Mouse (Mus musculus): ENCODE results near the gene Col4a4.

Col4a4 gene

GRCm38 (mm10) chr1:82475821-82476220 lies 110.8 kb downstream of the Col4a4 start:
- WGBS: 59% methylated on average over 4 of the region's 4 CpGs

GRCm38 (mm10) chr1:82475254-82475653 lies 111.4 kb downstream of the Col4a4 start:
- 86% methylated on average over 5 of the region's 5 CpGs for WGBS

- WGBS: 67% methylated on average over 4 of the region's 4 CpGs
Measured at GRCm38 (mm10) chr1:82474461-82474961, 112.1 kb downstream of the Col4a4 start.

GRCm38 (mm10) chr1:82470516-82471225 lies 116.0 kb downstream of the Col4a4 start:
- 94% methylated on average over 10 of the region's 10 CpGs for WGBS

- 73% methylated on average over 6 of the region's 6 CpGs for WGBS
Measured at GRCm38 (mm10) chr1:82468872-82469271, 117.8 kb downstream of the Col4a4 start.

- 74% methylated on average over 6 of the region's 6 CpGs for WGBS
Measured at GRCm38 (mm10) chr1:82465321-82465853, 121.3 kb downstream of the Col4a4 start.

GRCm38 (mm10) chr1:82461041-82461440 lies 125.6 kb downstream of the Col4a4 start:
- WGBS: 71% methylated on average over 4 of the region's 4 CpGs

GRCm38 (mm10) chr1:82459926-82460325 lies 126.7 kb downstream of the Col4a4 start:
- 91% methylated on average over 2 of the region's 2 CpGs for WGBS

- 78% methylated on average over 4 of the region's 4 CpGs for WGBS
Measured at GRCm38 (mm10) chr1:82459350-82459749, 127.3 kb downstream of the Col4a4 start.

GRCm38 (mm10) chr1:82454031-82454430 lies 132.6 kb downstream of the Col4a4 start:
- 90% methylated on average over 3 of the region's 3 CpGs for WGBS

GRCm38 (mm10) chr1:82451927-82452651 lies 134.6 kb downstream of the Col4a4 start:
- WGBS: 37% methylated on average over 6 of the region's 6 CpGs

- 88% methylated on average over 4 of the region's 4 CpGs for WGBS
Measured at GRCm38 (mm10) chr1:82449851-82450250, 136.8 kb downstream of the Col4a4 start.

- WGBS: 87% methylated on average over 7 of the region's 7 CpGs
Measured at GRCm38 (mm10) chr1:82446049-82446448, 140.6 kb downstream of the Col4a4 start.

- WGBS: 74% methylated on average over 4 of the region's 4 CpGs
Measured at GRCm38 (mm10) chr1:82443517-82443916, 143.1 kb downstream of the Col4a4 start.

- 82% methylated on average over 1 of the region's 1 CpGs for WGBS
Measured at GRCm38 (mm10) chr1:82440123-82440522, 146.5 kb downstream of the Col4a4 start.

GRCm38 (mm10) chr1:82437273-82437672 lies 149.4 kb downstream of the Col4a4 start:
- 63% methylated on average over 3 of the region's 3 CpGs for WGBS

GRCm38 (mm10) chr1:82433649-82434005 lies 153.0 kb downstream of the Col4a4 start:
- 66% methylated on average over 5 of the region's 5 CpGs for WGBS

- 54% methylated on average over 15 of the region's 15 CpGs for WGBS
Measured at GRCm38 (mm10) chr1:82432919-82433648, 153.6 kb downstream of the Col4a4 start.

GRCm38 (mm10) chr1:82429061-82429460 lies 157.6 kb downstream of the Col4a4 start:
- 48% methylated on average over 1 of the region's 1 CpGs for WGBS

GRCm38 (mm10) chr1:82427729-82428128 lies 158.9 kb downstream of the Col4a4 start:
- WGBS: 94% methylated on average over 5 of the region's 5 CpGs

- WGBS: 93% methylated on average over 4 of the region's 4 CpGs
Measured at GRCm38 (mm10) chr1:82415641-82416040, 171.0 kb downstream of the Col4a4 start.

GRCm38 (mm10) chr1:82414434-82415045 lies 172.1 kb downstream of the Col4a4 start:
- WGBS: 96% methylated on average over 3 of the region's 3 CpGs
